Mouse (Mus musculus) monocyte, adult 2 months (primary cell): Measurements from ENCODE around the gene Rpn1.
"Not testable (repeated sequence)": the region's sequence is repeated elsewhere in the genome, so short reads cannot be mapped to it uniquely, and the experiment has no call there.

ENCODE experiments used
- DNase-seq, 2 experiments: peaks; one replicate each; pipeline ENCODE4 v3.0.0; 2022; ENCODE audit warnings: low spot score in 2 of 2, low read depth in 1 of 2

Rpn1 gene

DNA sequence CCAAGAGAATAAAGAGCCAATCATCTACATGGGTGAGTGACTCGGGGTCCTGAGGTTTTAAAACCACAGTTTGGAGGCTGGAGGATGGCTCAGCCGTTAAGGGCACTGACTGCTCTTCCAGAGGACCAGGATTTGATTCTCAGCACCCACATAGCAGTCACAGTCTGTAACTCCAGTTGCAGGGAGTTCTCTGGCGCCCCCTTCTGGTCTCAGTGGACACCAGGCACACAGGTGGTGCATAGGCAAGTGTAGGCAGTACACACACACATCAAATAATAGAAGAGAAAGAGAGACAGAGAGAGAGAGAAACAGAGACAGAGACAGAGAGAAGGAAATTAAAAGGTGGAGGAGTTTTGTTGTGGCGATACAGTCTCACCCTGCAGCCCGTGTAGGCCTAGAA is 35.0 kb downstream of the Rpn1 start:
- DNase-seq, result no peak

DNA sequence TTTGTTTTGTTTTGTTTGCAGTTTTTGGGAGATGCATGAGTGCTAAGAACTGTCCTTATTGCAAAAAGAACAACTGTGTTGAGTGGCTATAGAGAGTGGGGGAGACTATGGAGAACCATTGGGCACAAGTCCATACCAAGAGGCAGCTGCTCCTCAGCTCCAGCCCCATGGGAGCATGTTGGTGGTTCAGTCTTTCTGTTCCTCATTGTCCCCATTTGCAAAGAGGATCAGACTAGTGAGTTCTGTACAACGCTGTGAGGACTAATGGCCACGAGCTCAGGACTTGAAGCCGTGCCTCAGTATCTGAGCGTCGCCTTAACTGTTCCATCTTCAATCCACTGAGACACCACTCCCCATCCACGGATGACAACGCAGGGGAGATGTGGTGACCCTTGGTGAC is 36.5 kb downstream of the Rpn1 start:
- no peak for DNase-seq

DNA sequence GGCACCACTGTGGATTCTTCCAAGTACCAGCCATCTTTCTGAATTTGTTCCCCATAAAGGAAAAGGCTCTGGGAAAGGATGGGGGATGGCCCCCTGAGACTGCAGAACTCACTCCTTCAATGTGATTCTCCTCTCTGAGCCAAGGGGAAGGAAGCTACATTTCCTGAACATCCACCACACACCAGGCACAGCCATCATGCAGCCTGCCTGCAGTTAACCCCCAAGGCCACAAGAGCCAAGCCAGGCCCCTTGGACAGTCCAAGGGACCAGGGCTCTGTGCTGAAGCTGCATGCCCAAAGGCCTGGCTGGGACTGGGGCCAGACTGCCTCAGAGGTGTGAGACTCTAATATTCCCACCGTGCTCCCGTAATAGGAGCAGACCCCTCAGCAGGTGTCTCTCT is 37.5 kb downstream of the Rpn1 start:
- no peak for DNase-seq

DNA sequence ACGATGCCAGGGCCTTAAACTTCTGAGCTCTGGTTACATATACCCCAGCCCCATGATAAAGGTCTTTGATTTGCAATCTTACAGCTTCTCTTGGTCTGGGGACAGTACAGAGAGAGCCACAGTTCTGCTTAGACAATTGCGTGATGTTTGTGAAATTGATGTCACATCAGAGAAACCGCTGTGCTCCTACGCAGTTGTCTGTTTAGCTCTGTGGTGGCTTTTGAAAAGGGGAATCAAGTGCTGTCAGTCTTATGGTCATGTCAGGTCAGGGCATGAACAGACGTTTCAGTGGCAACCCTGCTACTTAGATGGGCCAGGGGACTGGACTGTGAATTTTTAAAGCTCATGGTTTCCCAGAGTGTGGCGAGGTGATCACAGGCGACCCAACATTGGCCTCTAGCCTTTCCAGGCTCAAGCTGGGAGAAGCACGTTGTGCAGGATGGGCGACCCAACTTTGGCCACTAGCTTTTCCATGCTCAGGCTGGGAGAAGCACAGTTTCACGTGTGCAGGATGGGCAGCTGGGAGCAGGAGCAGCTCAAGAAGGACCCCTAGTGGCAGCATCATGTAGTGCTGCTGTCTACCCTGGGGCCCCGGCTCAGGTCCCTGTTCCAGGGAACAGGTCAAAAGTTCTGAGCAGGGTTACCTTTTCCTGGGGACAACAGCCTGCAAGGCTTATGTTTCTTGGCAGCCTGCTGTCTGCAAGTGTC is 39.0 kb downstream of the Rpn1 start:
- no peak for DNase-seq

DNA sequence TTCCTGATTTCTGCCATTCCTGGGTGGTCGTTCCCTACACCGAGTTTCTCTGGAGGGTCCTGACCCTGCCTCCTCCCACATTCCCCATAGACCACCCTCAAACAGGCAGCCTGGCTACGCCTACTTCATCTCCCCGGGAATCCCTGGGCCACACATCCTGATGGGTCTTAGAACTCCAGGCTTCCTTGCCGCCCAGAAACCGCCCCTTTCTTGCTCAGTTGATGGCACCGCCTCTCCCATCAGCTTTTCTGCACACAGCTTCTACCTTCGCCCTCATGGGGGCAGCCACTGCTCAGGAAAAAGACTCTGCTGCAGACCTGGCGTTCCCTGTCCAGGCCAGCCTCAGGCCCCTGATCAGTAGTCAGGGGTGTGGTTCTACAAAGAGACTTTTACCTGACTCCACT is 39.6 kb downstream of the Rpn1 start:
- no peak for DNase-seq

DNA sequence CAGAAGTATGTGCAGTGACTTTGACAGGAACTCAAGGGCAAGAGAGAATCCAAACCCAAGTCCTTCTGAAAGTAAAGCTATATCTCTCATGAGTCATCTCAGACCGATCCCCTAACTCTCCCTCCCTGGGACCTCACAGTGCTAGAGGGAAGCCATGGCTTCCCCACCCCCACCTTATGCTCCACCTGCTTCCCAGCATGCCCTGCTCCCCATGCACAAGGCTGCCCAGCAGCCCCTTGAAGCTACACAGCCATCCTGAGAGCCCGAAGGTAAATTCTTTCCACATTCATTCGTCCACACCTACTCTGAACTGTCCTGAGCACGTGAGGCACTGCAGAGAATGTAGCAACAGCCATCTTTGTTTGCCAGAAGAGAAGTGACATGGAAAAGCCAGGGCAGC is 40.3 kb downstream of the Rpn1 start:
- no peak for DNase-seq

DNA sequence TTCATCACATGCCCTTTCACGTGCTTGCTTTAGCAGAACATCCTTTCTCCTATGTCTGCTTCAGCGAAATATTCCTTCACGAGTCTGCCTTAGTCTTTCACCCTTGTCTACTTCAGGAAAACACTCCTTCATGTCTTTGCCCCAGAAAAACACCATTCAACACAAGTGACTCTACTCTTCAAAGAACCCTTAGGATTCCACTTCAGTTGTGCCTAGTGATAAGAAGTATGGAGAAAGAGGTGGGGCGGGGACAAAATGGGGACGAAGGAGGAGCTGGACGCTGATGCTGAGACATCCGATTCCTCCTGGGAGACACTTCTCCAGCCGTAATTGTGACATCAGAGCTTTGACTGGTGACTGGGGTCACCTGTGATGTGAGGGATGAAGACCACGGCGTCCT is 41.5 kb downstream of the Rpn1 start:
- DNase-seq, result not testable (repeated sequence)

DNA sequence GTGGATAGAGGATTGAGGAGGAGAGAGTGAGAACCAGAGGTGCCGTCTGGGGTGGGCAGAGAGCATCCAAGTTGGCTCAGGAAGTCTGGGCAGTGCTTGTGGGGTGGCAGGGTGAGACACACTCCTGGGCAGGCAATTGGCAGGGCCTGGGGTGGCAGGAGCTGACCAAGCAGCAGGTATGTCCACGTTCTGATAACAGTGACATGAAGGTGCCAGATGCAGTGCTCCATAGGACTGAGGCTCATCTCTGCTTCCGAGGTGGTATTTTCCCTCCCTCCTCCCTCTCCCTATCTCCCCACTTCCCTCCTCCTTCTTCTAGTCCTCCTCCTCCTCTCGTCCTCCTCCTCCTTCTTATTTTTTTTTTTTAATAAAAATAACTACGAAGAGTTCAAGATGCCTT is 47.2 kb downstream of the Rpn1 start:
- no peak for DNase-seq

DNA sequence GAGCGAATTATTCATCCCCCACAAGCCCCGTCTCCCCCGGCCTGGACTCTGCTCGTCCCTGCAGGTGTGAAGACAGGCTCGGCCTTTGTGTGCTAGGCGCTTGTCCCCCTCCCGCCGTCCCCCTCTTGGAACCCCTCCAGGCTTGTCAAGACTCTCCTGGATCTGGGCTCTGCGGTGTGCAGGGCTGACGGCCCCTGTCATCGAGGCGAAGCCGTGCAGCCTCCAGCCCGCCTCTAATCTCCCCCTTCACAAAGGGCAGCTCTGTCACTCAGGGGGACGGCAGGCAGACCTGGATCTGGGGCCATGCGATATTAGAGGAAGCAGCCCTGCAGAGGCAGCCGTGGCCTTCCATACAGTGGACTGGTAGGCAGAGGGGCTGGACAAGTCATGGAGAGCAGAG is 47.8 kb downstream of the Rpn1 start:
- no peak for DNase-seq

DNA sequence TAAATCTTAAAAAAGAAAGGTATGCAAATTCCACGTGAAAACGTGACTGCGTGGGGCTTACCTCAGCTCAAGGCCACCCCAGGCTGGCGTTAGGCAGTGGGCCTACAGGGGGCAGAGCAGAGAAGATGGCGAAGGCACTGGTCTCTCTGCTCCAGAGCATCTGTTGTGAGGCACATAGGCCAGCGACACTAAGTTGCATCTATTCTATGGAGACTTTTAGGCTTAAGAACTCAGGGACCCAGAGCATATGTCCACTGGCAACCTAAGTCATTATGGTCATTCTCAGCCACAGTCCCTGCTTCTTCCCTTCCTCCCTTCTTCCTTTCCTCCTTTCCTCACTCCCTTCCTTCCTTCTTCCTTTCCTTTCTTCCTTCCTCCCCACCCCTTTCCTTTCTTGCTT is 48.8 kb downstream of the Rpn1 start:
- DNase-seq, result no peak

DNA sequence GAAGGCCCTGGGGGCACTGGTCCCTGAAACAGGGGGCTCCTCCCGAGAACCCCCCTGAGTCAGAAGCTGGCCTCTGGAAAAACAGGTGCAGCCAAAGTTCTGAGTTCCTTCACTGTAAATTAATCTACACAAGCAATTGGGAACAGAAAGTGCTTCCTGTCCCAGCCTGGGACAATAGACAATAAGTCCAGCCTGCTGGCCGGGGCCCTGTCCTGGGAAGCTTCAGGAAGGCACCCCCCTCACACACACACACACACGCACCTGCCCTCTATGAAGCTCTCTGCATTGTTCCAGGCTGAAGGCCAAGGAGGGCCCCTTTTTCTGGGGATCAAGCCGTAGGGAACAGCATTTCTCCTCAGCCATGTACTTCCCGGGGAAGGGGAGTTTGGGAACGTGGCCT is 49.6 kb downstream of the Rpn1 start:
- no peak for DNase-seq

DNA sequence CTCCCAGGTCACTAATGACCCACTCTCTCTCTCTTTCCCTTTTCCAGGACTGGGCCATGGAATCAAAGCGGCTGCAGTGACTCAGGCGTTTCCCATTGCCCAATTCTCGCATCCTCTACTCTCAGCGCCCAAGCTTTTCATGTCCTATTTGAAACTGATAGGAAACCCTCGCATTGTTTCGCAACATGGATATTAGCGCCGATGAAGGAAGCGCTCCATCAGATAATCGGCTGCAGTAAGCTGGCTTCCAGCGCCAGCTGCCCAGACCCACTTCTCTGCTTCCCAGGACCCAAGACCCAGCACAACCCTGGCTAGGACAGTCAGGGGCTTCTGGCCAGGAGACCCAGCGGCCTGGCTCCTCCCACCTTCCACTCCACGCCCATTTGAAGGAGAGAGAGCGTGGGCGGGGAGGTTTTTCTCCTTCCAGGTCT is 51.9 kb downstream of the Rpn1 start:
- no peak for DNase-seq

DNA sequence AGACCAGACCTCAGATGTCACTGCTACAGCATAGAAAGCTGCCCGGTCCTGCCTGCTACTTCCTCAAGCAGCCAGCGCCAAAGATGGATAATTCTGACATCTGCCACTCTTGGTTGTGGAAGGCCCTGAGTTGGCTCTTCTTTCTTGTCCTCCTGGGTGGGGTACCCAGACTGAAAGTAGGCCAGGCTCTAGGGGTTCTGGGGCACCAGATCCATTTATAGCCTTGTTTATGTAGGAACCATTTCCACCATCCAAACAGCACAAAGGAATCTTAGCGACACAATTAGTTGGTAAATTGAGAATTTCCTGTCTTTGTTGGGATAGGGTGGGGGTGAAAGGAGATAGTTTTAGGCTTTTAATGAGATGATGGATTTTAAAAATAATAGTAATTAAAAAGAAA is 54.2 kb downstream of the Rpn1 start:
- no peak for DNase-seq

DNA sequence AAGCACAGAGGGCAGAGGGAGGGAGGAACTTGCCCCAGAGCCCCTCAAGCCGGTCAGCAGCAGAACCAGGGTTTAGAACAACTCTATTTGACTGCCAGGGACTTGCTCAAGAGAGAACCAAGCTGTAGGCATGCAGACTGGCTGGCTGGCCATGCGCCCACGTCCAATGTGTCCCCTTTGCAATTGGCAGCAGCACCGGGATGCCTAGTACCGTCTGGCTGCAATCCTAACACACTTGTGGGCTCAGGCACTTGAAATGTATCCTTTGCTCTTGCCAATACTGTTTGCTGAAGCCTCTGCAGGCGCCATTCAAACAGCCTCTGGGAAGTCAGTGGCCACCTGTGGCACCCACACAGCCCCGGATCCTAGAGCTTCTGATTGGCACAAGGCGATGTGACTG is 56.0 kb downstream of the Rpn1 start:
- no peak for DNase-seq

DNA sequence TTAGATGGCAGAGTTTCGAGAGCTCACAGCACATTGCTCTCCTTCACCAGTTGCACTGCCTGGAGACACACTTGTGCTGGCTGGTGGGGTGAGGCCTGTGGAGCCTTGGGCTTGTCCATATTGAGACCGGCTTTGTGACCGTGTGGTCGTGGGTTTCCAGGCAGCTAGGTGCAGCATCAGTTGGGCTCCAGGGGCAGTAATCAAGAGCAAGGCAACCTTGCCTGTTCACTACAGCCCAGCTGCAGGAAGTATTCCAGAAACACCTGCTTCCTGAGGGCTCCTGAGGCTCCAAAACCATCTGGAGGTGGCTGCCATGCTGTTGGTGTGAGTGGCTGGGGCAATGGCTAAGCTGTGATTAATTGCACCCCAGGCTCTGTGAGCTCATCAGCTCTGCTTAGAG is 61.5 kb downstream of the Rpn1 start:
- no peak for DNase-seq

DNA sequence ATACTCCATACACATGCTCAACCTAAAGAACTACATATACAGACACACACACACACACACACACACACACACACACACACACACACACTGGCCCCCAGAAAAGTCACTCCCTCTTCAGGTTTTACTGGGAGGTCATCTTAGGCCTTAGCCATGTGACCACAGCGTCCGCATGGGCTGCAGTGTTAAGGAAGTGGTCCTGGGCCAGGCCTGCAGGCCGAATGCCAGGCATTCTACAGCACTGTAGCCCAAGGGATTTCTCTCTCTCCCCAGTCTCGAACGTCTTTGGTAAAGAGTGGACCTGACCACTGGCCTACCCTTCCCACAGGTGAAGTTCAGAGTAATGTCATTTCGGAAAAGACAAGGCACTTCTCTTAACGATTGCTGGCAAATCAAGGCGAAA is 62.3 kb downstream of the Rpn1 start:
- no peak for DNase-seq

DNA sequence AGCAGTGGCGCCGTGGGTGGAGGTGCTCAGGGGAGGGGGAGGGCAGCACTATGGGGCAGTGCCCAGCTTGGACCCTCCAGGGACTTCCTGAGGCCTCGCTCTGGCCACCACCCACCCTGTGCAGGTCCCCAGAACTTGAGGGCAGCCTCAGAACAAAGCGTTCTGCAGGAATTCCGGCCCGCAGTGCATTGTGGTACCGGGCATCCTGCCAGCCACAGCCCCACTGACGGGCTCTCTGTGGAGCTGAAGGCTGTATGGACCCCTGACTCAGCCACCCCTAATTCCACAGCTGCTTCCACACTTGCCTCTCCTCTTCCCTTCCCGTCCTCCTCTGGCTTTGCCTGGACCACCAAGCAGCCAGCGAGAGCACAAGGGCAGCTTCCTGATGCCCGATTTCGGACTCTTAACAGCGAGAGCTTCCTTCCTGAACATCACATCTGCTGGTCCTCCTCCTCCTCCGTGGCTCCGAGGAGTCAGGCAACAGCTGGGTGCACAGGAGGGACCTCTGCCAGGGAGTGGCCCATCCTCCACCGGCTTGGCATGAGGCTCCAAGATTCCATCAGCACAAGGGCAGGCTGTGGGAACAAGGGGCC is 63.2 kb downstream of the Rpn1 start:
- DNase-seq, result no peak

DNA sequence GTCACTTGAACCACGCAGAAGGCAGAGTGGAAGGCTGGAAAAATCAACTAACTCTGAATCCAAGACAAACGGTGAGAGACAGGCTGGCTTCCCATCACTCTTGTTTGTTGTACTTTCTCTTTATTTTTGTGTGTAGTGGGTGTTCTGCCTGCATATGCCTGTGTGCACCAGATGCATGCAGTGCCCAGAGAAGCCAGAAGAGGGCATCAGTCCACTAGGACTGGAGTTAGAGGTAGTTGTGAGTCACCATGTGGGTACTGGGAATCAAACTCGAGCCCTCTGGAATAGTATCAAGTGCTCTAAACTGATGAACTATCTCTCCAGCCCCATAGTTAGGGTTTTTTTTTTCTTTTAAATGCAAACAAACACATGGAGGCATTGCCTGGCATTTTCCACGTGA is 67.1 kb downstream of the Rpn1 start:
- DNase-seq, result no peak

DNA sequence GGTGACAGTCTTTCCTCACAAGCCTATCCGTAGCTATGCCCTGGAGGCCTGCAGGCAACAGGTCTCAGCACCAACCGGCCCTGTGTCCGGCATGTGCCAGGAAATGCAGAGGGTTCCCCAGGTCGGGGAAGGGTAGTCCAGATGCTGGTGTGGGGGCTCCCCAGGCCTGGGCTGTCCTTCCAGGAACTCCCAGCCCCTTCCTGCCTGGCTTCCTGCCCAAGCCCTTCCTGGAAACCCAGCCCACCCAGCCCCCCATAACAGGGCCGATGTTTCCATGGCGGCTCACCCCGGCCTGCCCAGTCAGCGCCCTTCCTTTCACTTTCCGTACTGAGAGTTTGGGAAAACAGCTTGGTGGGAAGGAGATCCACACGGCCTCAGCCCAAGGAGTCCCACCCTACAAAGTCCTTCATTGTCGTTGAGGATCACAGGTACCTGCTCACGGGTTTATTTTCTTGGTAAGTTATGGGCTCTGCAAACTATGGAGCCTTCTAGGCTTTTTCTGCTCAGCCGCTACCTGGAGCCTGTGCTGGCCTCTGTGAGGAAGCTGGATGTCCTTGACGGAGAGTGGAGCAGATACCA is 67.9 kb downstream of the Rpn1 start:
- no peak for DNase-seq

DNA sequence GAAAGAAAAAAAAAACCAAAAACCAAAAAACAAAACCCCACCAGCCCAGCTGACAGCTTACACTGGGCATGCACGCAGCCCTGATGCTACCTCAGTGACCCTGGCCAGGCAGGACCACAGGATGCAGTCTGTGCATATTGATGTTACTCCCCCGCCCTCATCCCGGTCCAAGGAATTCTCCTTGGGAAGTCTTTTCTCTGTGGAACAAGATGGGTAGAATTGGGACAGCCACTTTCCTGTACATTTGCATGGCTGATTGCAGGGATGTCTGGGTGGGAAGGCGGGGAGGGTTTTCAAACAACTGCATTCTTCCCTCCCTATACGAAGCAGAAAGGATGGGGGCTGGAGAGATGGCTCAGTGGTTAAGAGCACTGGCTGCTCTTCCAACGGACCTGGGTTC is 68.7 kb downstream of the Rpn1 start:
- DNase-seq, result no peak
